Mouse (Mus musculus): ENCODE results near the gene Plgrkt. TPM values are rescaled to one million over a fixed set of nuclear protein-coding genes. Genes with fewer than 3 reads are reported as not detected.

The Plgrkt gene
- total RNA-seq, 2 experiments from 2014 or later = 53.6 to 93.3 TPM

- no peak for ATAC-seq (replicated peaks; ENCODE audit: poor library complexity, severe bottlenecking)
Measured at GRCm38 (mm10) chr19:29302119-29302518, 65.1 kb downstream of the Plgrkt start.

GRCm38 (mm10) chr19:29300919-29301318 is 66.3 kb downstream of the Plgrkt start:
- ATAC-seq (replicated peaks; ENCODE audit: poor library complexity, severe bottlenecking) = no peak

Other genes with a start within 250 kb of the Plgrkt start
- 25.3 and 27.9 TPM in 2 replicates for gene Jak2, start 115.6 kb downstream of the Plgrkt start, total RNA-seq (2014; fragmentation: Nextera tagmentation)
- 32.6 and 40.6 TPM in 2 replicates for gene Jak2, start 115.6 kb downstream of the Plgrkt start, total RNA-seq (2017)
- 5.6 TPM in 1 of 2 replicates, not detected in the other for gene Insl6, start 42.0 kb downstream of the Plgrkt start, total RNA-seq (2014; fragmentation: Nextera tagmentation)
- 0.47 and 3.8 TPM in 2 replicates for gene Insl6, start 42.0 kb downstream of the Plgrkt start, total RNA-seq (2017)
- gene Rln1, start 32.7 kb downstream of the Plgrkt start, total RNA-seq (2014; fragmentation: Nextera tagmentation) = not detected in 2 replicates
- not detected in 2 replicates for gene Rln1, start 32.7 kb downstream of the Plgrkt start, total RNA-seq (2017)
- 4.9 and 9.2 TPM in 2 replicates for gene Cd274, start 65 bp upstream of the Plgrkt start, total RNA-seq (2014; fragmentation: Nextera tagmentation)
- 5.3 TPM in 2 replicates for gene Cd274, start 65 bp upstream of the Plgrkt start, total RNA-seq (2017)
- not detected in 2 replicates for gene Pdcd1lg2, start 43.5 kb upstream of the Plgrkt start, total RNA-seq (2014; fragmentation: Nextera tagmentation)
- not detected in 2 replicates for gene Pdcd1lg2, start 43.5 kb upstream of the Plgrkt start, total RNA-seq (2017)
- gene Ric1, start 154.9 kb upstream of the Plgrkt start, total RNA-seq (2014; fragmentation: Nextera tagmentation) = 22.4 and 24.1 TPM in 2 replicates
- 17.5 and 18.9 TPM in 2 replicates for gene Ric1, start 154.9 kb upstream of the Plgrkt start, total RNA-seq (2017)

Measured in granulocyte monocyte progenitor cell, adult 5-6 weeks (primary cell).